Mouse (Mus musculus) thymus, postnatal 0 days (tissue): ENCODE results near the gene Sorbs1. TPM values are rescaled to one million over a fixed set of nuclear protein-coding genes. Genes with fewer than 3 reads are reported as not detected.
A peak's percentile ranks its signal among the peaks of the same experiment; 100 is the strongest.

Experiments
- DNase-seq: peaks from one replicate; pipeline ENCODE4 v3.0.0-alpha.2; 2015; ENCODE audit warnings: low spot score
- polyA plus RNA-seq: library from polyadenylated mRNA; unstranded; fragments of >200 nt; fragmentation: Nextera tagmentation; extraction: Ambion mirVana; gene quantifications from 2 replicates; pipeline ENCODE4 v1.2.1, GENCODE M21; 2015

The Sorbs1 gene
- polyA plus RNA-seq, 1 experiment from 2014 or later: 16.1 TPM

GRCm38 (mm10) chr19:40377632-40378031 lies 135.9 kb downstream of the Sorbs1 start:
- DNase-seq: no peak

- DNase-seq: no peak
Measured at GRCm38 (mm10) chr19:40376566-40377281, 136.9 kb downstream of the Sorbs1 start.

- no peak for DNase-seq
Measured at GRCm38 (mm10) chr19:40374720-40375119, 138.9 kb downstream of the Sorbs1 start.

- no peak for DNase-seq
Measured at GRCm38 (mm10) chr19:40372679-40373078, 140.9 kb downstream of the Sorbs1 start.

GRCm38 (mm10) chr19:40371866-40372265 lies 141.7 kb downstream of the Sorbs1 start:
- DNase-seq: no peak

GRCm38 (mm10) chr19:40369852-40370811 lies 143.4 kb downstream of the Sorbs1 start:
- no peak for DNase-seq

- no peak for DNase-seq
Measured at GRCm38 (mm10) chr19:40368517-40368916, 145.1 kb downstream of the Sorbs1 start.

GRCm38 (mm10) chr19:40366163-40366941 lies 147.2 kb downstream of the Sorbs1 start:
- peak; percentile 74 for DNase-seq

- no peak for DNase-seq
Measured at GRCm38 (mm10) chr19:40365137-40365536, 148.4 kb downstream of the Sorbs1 start.

GRCm38 (mm10) chr19:40363447-40363846 lies 150.1 kb downstream of the Sorbs1 start:
- no peak for DNase-seq

- DNase-seq: no peak
Measured at GRCm38 (mm10) chr19:40362203-40362865, 151.2 kb downstream of the Sorbs1 start.

- no peak for DNase-seq
Measured at GRCm38 (mm10) chr19:40359712-40360394, 153.7 kb downstream of the Sorbs1 start.

GRCm38 (mm10) chr19:40356536-40357522 lies 156.8 kb downstream of the Sorbs1 start:
- no peak for DNase-seq

GRCm38 (mm10) chr19:40355075-40355474 lies 158.5 kb downstream of the Sorbs1 start:
- DNase-seq: no peak

- no peak for DNase-seq
Measured at GRCm38 (mm10) chr19:40352006-40352405, 161.6 kb downstream of the Sorbs1 start.

- no peak for DNase-seq
Measured at GRCm38 (mm10) chr19:40350835-40351234, 162.7 kb downstream of the Sorbs1 start.

- no peak for DNase-seq
Measured at GRCm38 (mm10) chr19:40349713-40350671, 163.6 kb downstream of the Sorbs1 start.

GRCm38 (mm10) chr19:40349281-40349680 lies 164.3 kb downstream of the Sorbs1 start:
- no peak for DNase-seq
